Mouse (Mus musculus) inflammation-experienced regulatory T-cells (primary cell): ENCODE measurements around the gene Abcb7. TPM values are rescaled to one million over a fixed set of nuclear protein-coding genes. Genes with fewer than 3 reads are reported as not detected.

Experiments used
- polyA plus RNA-seq, 2 experiments: library from polyadenylated mRNA; unstranded; fragments of 100-300 nt; shearing (Covaris generic); gene quantifications; one replicate each; pipeline ENCODE4 v1.2.1; 2017

Abcb7 gene
- polyA plus RNA-seq: 10 to 100 TPM; 12.8 to 15.3 TPM

DNA sequence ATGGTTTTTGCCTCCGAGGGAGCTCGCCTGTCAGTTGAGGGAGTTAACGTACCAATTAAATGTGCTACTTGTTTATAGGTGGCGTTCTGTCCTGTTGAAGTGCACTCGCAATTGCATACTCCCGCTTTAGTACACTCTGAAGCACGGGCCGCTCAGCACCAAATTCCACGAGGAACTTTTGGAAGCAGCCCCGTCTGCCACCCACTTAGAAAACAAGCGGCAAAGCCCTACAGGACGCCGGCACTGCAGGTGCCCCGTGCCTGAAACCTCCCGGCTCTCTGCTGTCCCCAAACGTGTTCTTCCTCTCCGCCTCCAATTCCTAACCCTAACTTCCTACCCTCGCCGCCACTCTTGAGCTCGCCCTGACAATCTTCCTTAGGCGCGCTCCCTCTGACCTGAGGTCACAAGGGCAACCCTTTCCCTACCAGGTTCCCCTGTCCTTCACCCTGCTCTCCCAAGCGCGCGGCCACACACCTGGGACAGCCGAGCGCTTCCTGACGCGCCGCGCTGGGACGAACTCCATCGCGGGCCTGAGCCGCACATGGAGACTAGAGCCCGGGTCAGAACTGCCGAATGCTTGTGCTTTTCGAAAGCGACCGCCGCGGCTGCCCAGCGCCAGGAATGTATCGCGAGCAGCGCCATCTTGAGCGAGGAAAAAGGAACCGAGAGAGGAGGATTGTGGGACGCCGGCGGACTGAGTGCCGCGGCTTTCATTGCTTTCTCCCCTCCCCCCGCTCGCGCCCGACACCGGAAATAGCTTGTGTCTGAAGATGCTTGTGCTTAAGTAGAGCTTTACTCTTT is at the start of gene Abcb7:
Abcb7 (minus strand) TSS at position 674 of the 801 bp plus-strand sequence.

Other genes with a start within 250 kb of the Abcb7 start
- not detected for gene Nexmif, start 212.7 kb downstream of the Abcb7 start, polyA plus RNA-seq
- gene Uprt, start 69.0 kb upstream of the Abcb7 start, polyA plus RNA-seq: 1 to 10 TPM; 2.3 to 3.3 TPM